Mouse (Mus musculus) spleen, embryonic (tissue): ENCODE measurements around the gene Olfr1202.

ENCODE experiments used
- CTCF ChIA-PET: fragments of 350-600 bp; sonication (Branson Sonifier 250); formaldehyde crosslinking; loops from one replicate; lab custom pipeline; 2022; lab: Charles Lee

Olfr1202 gene

GRCm38 (mm10) chr2:88814196-88814595 is at the start of gene Olfr1202:
Gene Olfr1202, plus strand, starts transcription at chr2:88814496.
- CTCF ChIA-PET, result no interaction called here

- CTCF ChIA-PET, result no interaction called here
These were observed 43.9 kb upstream of the Olfr1202 start, which contains the start of gene Olfr1200 for GRCm38 (mm10) chr2:88770388-88770787. Gene Olfr1200, minus strand, starts transcription at chr2:88770488.

GRCm38 (mm10) chr2:88792736-88793135 is 21.6 kb upstream of the Olfr1202 start, which contains the start of gene Olfr1201:
Gene Olfr1201, plus strand, starts transcription at chr2:88793036.
- CTCF ChIA-PET, result interaction anchor here (0.7 kb wide), 1 partner anchor 257 kb away, joined by 4 read pairs; no protein-coding TSS in a partner anchor

- CTCF ChIA-PET, result no interaction called here
These were observed 15.1 kb downstream of the Olfr1202 start, which contains the start of gene Olfr1205 for GRCm38 (mm10) chr2:88829437-88829836. Gene Olfr1205, plus strand, starts transcription at chr2:88829737.

GRCm38 (mm10) chr2:88838477-88838876 is 24.2 kb downstream of the Olfr1202 start:
- CTCF ChIA-PET, result no interaction called here

GRCm38 (mm10) chr2:88848992-88849391 is 34.7 kb downstream of the Olfr1202 start, which contains the start of gene Olfr1204:
Gene Olfr1204, plus strand, starts transcription at chr2:88849292.
- CTCF ChIA-PET, result no interaction called here

- CTCF ChIA-PET, result no interaction called here
These were observed 48.6 kb downstream of the Olfr1202 start, which contains the start of gene Olfr1206 for GRCm38 (mm10) chr2:88862931-88863330. Gene Olfr1206, plus strand, starts transcription at chr2:88863231.
